ENCODE assay signal across 8 mouse cellular contexts in the genomic region with DNA sequence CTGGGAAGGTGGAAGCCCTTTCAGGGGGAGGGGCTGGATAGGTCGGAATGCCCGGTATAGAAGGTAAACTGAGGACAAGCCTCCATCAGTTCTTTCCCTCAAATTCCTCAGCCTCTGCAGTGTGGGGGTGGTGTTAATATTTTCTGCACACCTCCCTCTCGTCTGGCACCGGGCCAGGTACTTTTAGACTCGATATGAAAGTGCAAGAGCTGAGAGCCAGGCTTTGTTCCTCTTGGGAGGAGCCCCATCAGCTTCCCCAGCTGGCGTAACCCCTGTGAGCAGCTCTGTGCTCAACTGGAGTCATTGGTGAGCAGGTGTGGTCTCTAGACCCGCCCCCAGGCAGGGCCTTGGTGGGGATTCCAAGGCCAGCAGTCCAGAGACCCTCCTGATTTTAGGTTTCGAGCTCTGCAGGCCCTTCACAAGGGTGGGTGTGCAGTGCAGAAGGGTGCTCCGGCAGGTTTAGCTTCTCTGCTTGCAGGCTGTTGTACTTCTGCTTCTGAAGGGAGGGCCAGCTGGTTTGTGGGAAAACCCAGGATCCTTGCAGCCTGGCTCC. TPM values are rescaled to one million over a fixed set of nuclear protein-coding genes. Genes with fewer than 3 reads are reported as not detected.
DNase-seq lines count a peak whose midpoint lies in the region; ATAC-seq lines count a peak whose summit lies in the region.

No protein-coding gene starts in this region.

- DNase-seq in urinary bladder, postnatal 25 days (ENCODE audit: low spot score), result peak; percentile 39
- no peak for DNase-seq in urinary bladder, adult 2 months (ENCODE audit: low spot score)
- DNase-seq in forebrain, embryonic 11.5 days (ENCODE audit: low spot score), result no peak
- DNase-seq in left cerebral cortex, postnatal 14 days (ENCODE audit: low spot score in 2 of 2), result peak; percentile 87 to 92
- no peak for DNase-seq in midbrain, embryonic 11.5 days (ENCODE audit: low spot score, missing footprints)
- DNase-seq in splenic B cell, adult 2 months (ENCODE audit: low read depth, low spot score), result peak; percentile 93
- DNase-seq in adrenal gland, adult (ENCODE audit: inconsistent age in 2 of 2, low spot score in 1 of 2), result no peak

- no peak overlapping the region for H3K27ac ChIP-seq in forebrain, embryonic 11.5 days (ENCODE audit: low read depth, low read length)
- no peak overlapping the region for H3K27ac ChIP-seq in hindbrain, embryonic 16.5 days (ENCODE audit: low read depth, low read length)
- no peak overlapping the region for H3K27ac ChIP-seq in midbrain, embryonic 11.5 days (ENCODE audit: low read depth, low read length)

- peak overlapping the region; percentile 26; the same call in 1 of the 2 replicates for H3K4me2 ChIP-seq in forebrain, embryonic 11.5 days (ENCODE audit: low read depth, low read length, severe bottlenecking)
- H3K4me2 ChIP-seq in hindbrain, embryonic 16.5 days (ENCODE audit: low read length), result peak overlapping the region; percentile 31
- peak overlapping the region; percentile 17; the same call in 1 of the 2 replicates for H3K4me2 ChIP-seq in midbrain, embryonic 11.5 days

- H3K9me3 ChIP-seq in forebrain, embryonic 11.5 days (ENCODE audit: control insufficient read depth, low read length), result no peaks in the 10 kb centered on the region
- H3K9me3 ChIP-seq in hindbrain, embryonic 16.5 days (ENCODE audit: control insufficient read depth, low read length), result no peaks in the 10 kb centered on the region
- H3K9me3 ChIP-seq in midbrain, embryonic 11.5 days (ENCODE audit: control insufficient read depth, low read length), result no peaks in the 10 kb centered on the region

- H3K9ac ChIP-seq in forebrain, embryonic 11.5 days (ENCODE audit: low read length), result 0 out of 2 replicates have a peak overlapping the region, but pooled peaks have one; percentile 4
- 0 out of 2 replicates have a peak overlapping the region, but pooled peaks have one; percentile 24 for H3K9ac ChIP-seq in hindbrain, embryonic 16.5 days (ENCODE audit: low read depth, low read length)
- no peak overlapping the region for H3K9ac ChIP-seq in midbrain, embryonic 11.5 days (ENCODE audit: low read length)

- intact Hi-C loops in left cerebral cortex, postnatal 14 days (cut with DNase I), result no loop called here

- no peak for ATAC-seq in forebrain, embryonic 11.5 days (replicated peaks; ENCODE audit: low FRiP score)
- no peak; the same call in 1 of the 2 replicates for ATAC-seq in hindbrain, embryonic 16.5 days
- ATAC-seq in midbrain, embryonic 11.5 days (ENCODE audit: low FRiP score), result peak; percentile 49; the same call in 1 of the 2 replicates

- no peaks in the 10 kb centered on the region for H3K27me3 ChIP-seq in forebrain, embryonic 11.5 days (ENCODE audit: control insufficient read depth, insufficient read depth, low read length)
- H3K27me3 ChIP-seq in hindbrain, embryonic 16.5 days (replicated peaks; ENCODE audit: control insufficient read depth, insufficient read depth, low read length), result no peaks in the 10 kb centered on the region
- H3K27me3 ChIP-seq in midbrain, embryonic 11.5 days (ENCODE audit: control insufficient read depth, insufficient read depth, low read length), result no peaks in the 10 kb centered on the region
- no peaks in the 10 kb centered on the region for H3K27me3 ChIP-seq in splenic B cell, adult 2 months (ENCODE audit: control insufficient read depth, insufficient read depth, low read length, poor library complexity, severe bottlenecking)

- peaks cover 5% of the 10 kb centered on the region for H3K4me1 ChIP-seq in forebrain, embryonic 11.5 days (replicated peaks; ENCODE audit: control insufficient read depth, insufficient read depth, low read length)
- peaks cover 31% of the 10 kb centered on the region for H3K4me1 ChIP-seq in hindbrain, embryonic 16.5 days (ENCODE audit: control insufficient read depth, insufficient read depth, low read depth, low read length)
- H3K4me1 ChIP-seq in midbrain, embryonic 11.5 days (ENCODE audit: control insufficient read depth, insufficient read depth, low read length), result 0 out of 2 replicates have a peak, but pooled peaks cover 2% of the 10 kb centered on the region

- no peaks in the 10 kb centered on the region for H3K36me3 ChIP-seq in forebrain, embryonic 11.5 days (ENCODE audit: control insufficient read depth, insufficient read depth, low read length)
- peaks cover 15% of the 10 kb centered on the region; the same call in 1 of the 2 replicates for H3K36me3 ChIP-seq in hindbrain, embryonic 16.5 days (ENCODE audit: control insufficient read depth, insufficient read depth, low read length)
- no peaks in the 10 kb centered on the region for H3K36me3 ChIP-seq in midbrain, embryonic 11.5 days (ENCODE audit: control insufficient read depth, insufficient read depth, low read length)
- no peaks in the 10 kb centered on the region for H3K36me3 ChIP-seq in splenic B cell, adult 2 months (ENCODE audit: control insufficient read depth, insufficient read depth, low read length, poor library complexity, severe bottlenecking)

- 29% methylated on average over 9 of the region's 9 CpGs for WGBS in forebrain, embryonic 11.5 days
- WGBS in hindbrain, embryonic 16.5 days, result 28% methylated on average over 9 of the region's 9 CpGs
- WGBS in midbrain, embryonic 11.5 days, result 32% methylated on average over 9 of the region's 9 CpGs

- no peak overlapping the region for H3K4me3 ChIP-seq in forebrain, embryonic 11.5 days (ENCODE audit: low read depth, low read length)
- H3K4me3 ChIP-seq in hindbrain, embryonic 16.5 days (ENCODE audit: low read length), result peak overlapping the region; percentile 5; the same call in 1 of the 2 replicates
- no peak overlapping the region for H3K4me3 ChIP-seq in midbrain, embryonic 11.5 days (ENCODE audit: low read depth, low read length)

RNA-seq across cellular contexts. Expression of a gene that starts 4.7 kb away (rescaled TPM):
- polyA plus RNA-seq in urinary bladder, adult 2 months (2012; rRNA removed), result 0.33 and 0.44 TPM in 2 replicates
- polyA plus RNA-seq in forebrain, embryonic 11.5 days (2014; fragmentation: Nextera tagmentation; extraction: Ambion mirVana), result 2.9 and 3.2 TPM in 2 replicates
- polyA plus RNA-seq in hindbrain, embryonic 16.5 days (2015; fragmentation: Nextera tagmentation; extraction: Ambion mirVana), result 10.0 and 10.5 TPM in 2 replicates
- total RNA-seq in left cerebral cortex, postnatal 14 days (2021), result 100 to 1,000 TPM; 174 to 177 TPM
- 3.4 and 3.5 TPM in 2 replicates for polyA plus RNA-seq in midbrain, embryonic 11.5 days (2014; fragmentation: Nextera tagmentation; extraction: Ambion mirVana)

RNA-seq across cellular contexts. Expression of a gene that starts 15.9 kb away (rescaled TPM):
- polyA plus RNA-seq in urinary bladder, adult 2 months (2012; rRNA removed), result 0.98 and 1.3 TPM in 2 replicates
- polyA plus RNA-seq in forebrain, embryonic 11.5 days (2014; fragmentation: Nextera tagmentation; extraction: Ambion mirVana), result 0.19 and 0.21 TPM in 2 replicates
- polyA plus RNA-seq in hindbrain, embryonic 16.5 days (2015; fragmentation: Nextera tagmentation; extraction: Ambion mirVana), result 0.60 and 0.81 TPM in 2 replicates
- 10 to 100 TPM; 11.3 to 16.2 TPM for total RNA-seq in left cerebral cortex, postnatal 14 days (2021)
- 0.03 and 0.08 TPM in 2 replicates for polyA plus RNA-seq in midbrain, embryonic 11.5 days (2014; fragmentation: Nextera tagmentation; extraction: Ambion mirVana)

RNA-seq across cellular contexts. Expression of a gene that starts 43.3 kb away (rescaled TPM):
- polyA plus RNA-seq in urinary bladder, adult 2 months (2012; rRNA removed), result 1.4 and 1.5 TPM in 2 replicates
- polyA plus RNA-seq in forebrain, embryonic 11.5 days (2014; fragmentation: Nextera tagmentation; extraction: Ambion mirVana), result not detected in 2 replicates
- 0.25 and 0.37 TPM in 2 replicates for polyA plus RNA-seq in hindbrain, embryonic 16.5 days (2015; fragmentation: Nextera tagmentation; extraction: Ambion mirVana)
- total RNA-seq in left cerebral cortex, postnatal 14 days (2021), result under 1 TPM; 0.35 to 0.57 TPM
- 0.31 TPM in 1 of 2 replicates, not detected in the other for polyA plus RNA-seq in midbrain, embryonic 11.5 days (2014; fragmentation: Nextera tagmentation; extraction: Ambion mirVana)

RNA-seq across cellular contexts. Expression of a gene that starts 59.5 kb away (rescaled TPM):
- 0.06 TPM in 2 replicates for polyA plus RNA-seq in urinary bladder, adult 2 months (2012; rRNA removed)
- not detected in 2 replicates for polyA plus RNA-seq in forebrain, embryonic 11.5 days (2014; fragmentation: Nextera tagmentation; extraction: Ambion mirVana)
- polyA plus RNA-seq in hindbrain, embryonic 16.5 days (2015; fragmentation: Nextera tagmentation; extraction: Ambion mirVana), result not detected in 2 replicates
- under 1 TPM; 0.55 to 0.66 TPM for total RNA-seq in left cerebral cortex, postnatal 14 days (2021)
- not detected in 2 replicates for polyA plus RNA-seq in midbrain, embryonic 11.5 days (2014; fragmentation: Nextera tagmentation; extraction: Ambion mirVana)

Comparison
In these comparisons a context has a peak if more than half of its experiments do, and no peak if none do; other contexts are left out.
1. DNase-seq: peak in urinary bladder, postnatal 25 days (single experiment), left cerebral cortex, postnatal 14 days (2 of 2) and splenic B cell, adult 2 months (single experiment); none in urinary bladder, adult 2 months (single experiment), forebrain, embryonic 11.5 days (single experiment), midbrain, embryonic 11.5 days (single experiment) and adrenal gland, adult (0 of 2).
2. Peak in every context shown above with its lines, with median percentiles within 50 percentile points of each other: H3K4me2 ChIP-seq.